Mouse (Mus musculus) hindbrain, embryonic 14.5 days (tissue): ENCODE results near the gene Chid1. TPM values are rescaled to one million over a fixed set of nuclear protein-coding genes. Genes with fewer than 3 reads are reported as not detected.

ENCODE experiments used
- ATAC-seq: fragments of 200-750 bp; cut with Nextera tagmentation; 2 replicates; pipeline ENCODE4 v1.8.0; 2017; ENCODE audit warnings: moderate number of reproducible peaks, mild to moderate bottlenecking, moderate TSS enrichment, moderate library complexity; ENCODE audit not compliant: low FRiP score
- DNase-seq: peaks from one replicate; pipeline ENCODE4 v3.0.0-alpha.2; 2015; ENCODE audit warnings: low spot score
- H3K27ac ChIP-seq: fragments of 300-500 bp; sonication (generic); 2 replicates; pipeline ENCODE4 v1.5.1; 2014; ENCODE audit warnings: mild to moderate bottlenecking, moderate library complexity
- H3K27me3 ChIP-seq: fragments of 300-500 bp; sonication (generic); 2 replicates; pipeline ENCODE4 v1.6.1; 2014; ENCODE audit warnings: mild to moderate bottlenecking, low read length, mixed read lengths; ENCODE audit not compliant: control insufficient read depth, insufficient read depth
- H3K36me3 ChIP-seq: fragments of 300-500 bp; sonication (generic); replicated peaks from 2 replicates; pipeline ENCODE4 v1.6.1; 2014; ENCODE audit not compliant: control insufficient read depth, insufficient read depth
- H3K4me1 ChIP-seq: fragments of 300-500 bp; sonication (generic); replicated peaks from 2 replicates; pipeline ENCODE4 v1.6.1; 2014; ENCODE audit warnings: antibody characterized with exemption, low read length, mixed read lengths; ENCODE audit not compliant: control insufficient read depth, insufficient read depth
- H3K4me2 ChIP-seq: fragments of 300-500 bp; sonication (generic); replicated peaks from 2 replicates; pipeline ENCODE4 v1.6.1; 2014; ENCODE audit warnings: mild to moderate bottlenecking, moderate library complexity
- H3K4me3 ChIP-seq: fragments of 300-500 bp; sonication (generic); replicated peaks from 2 replicates; pipeline ENCODE4 v1.5.1; 2014; ENCODE audit warnings: mild to moderate bottlenecking, low read length
- H3K9ac ChIP-seq: fragments of 300-500 bp; sonication (generic); 2 replicates; pipeline ENCODE4 v1.6.1; 2014
- H3K9me3 ChIP-seq: fragments of 300-500 bp; sonication (generic); 2 replicates; pipeline ENCODE4 v1.6.1; 2016; ENCODE audit warnings: low read length; ENCODE audit not compliant: control insufficient read depth
- WGBS: fragments of 180-500 bp; shearing (Covaris S2); extraction: QIAGEN DNeasy Blood & Tissue Kit; methylation state at CpG from one replicate; pipeline ENCODE4 v1.1.7; 2014; 5-methylcytosine and 5-hydroxymethylcytosine counted together
- polyA plus RNA-seq: library from polyadenylated mRNA; unstranded; fragments of >200 nt; fragmentation: Nextera tagmentation; extraction: Ambion mirVana; gene quantifications from 2 replicates; pipeline ENCODE4 v1.2.1, GENCODE M21; 2014

Gene Chid1
- polyA plus RNA-seq, 1 experiment from 2014 or later = 47.8 TPM

DNA sequence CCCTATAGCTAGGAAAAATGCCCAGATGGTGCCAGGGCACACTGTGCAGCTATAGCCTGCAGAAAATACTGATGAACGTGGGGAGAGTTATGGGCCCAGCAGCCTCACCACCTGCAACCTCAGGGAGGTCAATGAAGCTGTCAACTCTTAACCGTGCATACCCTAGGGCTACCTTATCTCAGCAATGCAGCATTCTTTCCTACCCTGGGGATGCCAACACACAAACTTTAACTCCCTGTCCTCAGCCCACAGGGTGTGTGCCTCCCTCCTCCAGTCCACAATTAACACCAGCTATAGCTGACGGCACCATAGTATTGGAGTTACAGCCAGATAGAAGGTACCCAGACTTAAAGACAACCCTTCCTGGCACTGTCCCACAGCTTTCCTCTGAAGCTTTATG lies 20.7 kb downstream of the Chid1 start:
- H3K9ac ChIP-seq = no peak overlapping the region
- H3K4me2 ChIP-seq = no peak overlapping the region
- DNase-seq (no peak), ATAC-seq (no peak)
- no peak overlapping the region for H3K4me3 ChIP-seq
- H3K27me3 ChIP-seq = no peaks in the 10 kb centered on the region
- H3K36me3 ChIP-seq = peaks cover 61% of the 10 kb centered on the region
- 72% methylated on average over 3 of the region's 3 CpGs for WGBS
- no peaks in the 10 kb centered on the region for H3K4me1 ChIP-seq
- no peak overlapping the region for H3K27ac ChIP-seq
- no peaks in the 10 kb centered on the region for H3K9me3 ChIP-seq

DNA sequence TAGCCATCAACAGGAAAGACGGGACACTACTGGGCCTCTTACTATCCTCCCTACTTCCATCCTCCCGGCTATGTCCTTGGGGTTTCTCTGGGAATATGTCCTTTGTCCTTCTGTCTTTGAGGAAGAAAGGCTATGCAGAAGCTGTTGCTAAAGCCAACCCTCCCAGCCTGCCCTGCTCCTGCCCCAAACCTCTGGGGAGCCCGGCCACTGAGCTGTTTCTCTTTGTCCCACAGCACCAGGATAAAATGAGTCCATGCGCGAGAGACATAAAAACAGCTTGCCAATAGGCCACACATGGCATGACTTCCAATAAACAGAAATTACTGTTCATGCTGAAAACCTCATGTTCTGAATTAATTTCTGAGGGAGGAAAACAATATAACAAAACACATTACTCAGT lies 21.4 kb downstream of the Chid1 start:
- Histone ChIP-seq H3K9ac (no peak overlapping the region), H3K27me3 (no peaks in the 10 kb centered on the region), H3K4me3 (no peak overlapping the region), H3K9me3 (no peaks in the 10 kb centered on the region), H3K27ac (no peak overlapping the region), H3K4me1 (no peaks in the 10 kb centered on the region), H3K36me3 (peaks cover 68% of the 10 kb centered on the region), H3K4me2 (no peak overlapping the region)
- WGBS = 73% methylated on average over 5 of the region's 5 CpGs
- no peak for DNase-seq
- ATAC-seq = no peak

DNA sequence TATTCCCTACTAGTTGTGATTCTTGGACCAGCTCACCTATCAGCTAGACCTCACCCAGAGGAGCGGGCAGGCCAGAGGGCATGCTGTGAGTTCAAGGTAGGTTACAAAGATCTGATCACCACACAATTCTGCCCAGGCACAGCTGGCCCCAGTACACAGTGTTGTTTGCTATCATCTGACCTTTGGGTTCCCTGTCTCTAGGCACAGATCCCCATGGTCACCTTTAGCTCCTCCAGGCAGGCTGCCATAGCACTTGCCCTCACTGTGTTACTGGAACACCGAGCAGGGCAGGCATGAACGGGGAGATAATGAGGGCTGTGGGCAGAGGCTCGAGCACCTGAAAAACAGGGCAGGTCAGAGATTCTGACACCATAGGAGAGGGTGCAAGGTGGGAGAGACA lies 22.0 kb downstream of the Chid1 start:
- Histone ChIP-seq H3K36me3 (peaks cover 71% of the 10 kb centered on the region), H3K9ac (no peak overlapping the region), H3K4me3 (no peak overlapping the region), H3K27me3 (no peaks in the 10 kb centered on the region), H3K4me2 (no peak overlapping the region), H3K27ac (no peak overlapping the region), H3K9me3 (no peaks in the 10 kb centered on the region), H3K4me1 (no peaks in the 10 kb centered on the region)
- WGBS = 96% methylated on average over 4 of the region's 4 CpGs
- no peak for ATAC-seq
- no peak for DNase-seq

DNA sequence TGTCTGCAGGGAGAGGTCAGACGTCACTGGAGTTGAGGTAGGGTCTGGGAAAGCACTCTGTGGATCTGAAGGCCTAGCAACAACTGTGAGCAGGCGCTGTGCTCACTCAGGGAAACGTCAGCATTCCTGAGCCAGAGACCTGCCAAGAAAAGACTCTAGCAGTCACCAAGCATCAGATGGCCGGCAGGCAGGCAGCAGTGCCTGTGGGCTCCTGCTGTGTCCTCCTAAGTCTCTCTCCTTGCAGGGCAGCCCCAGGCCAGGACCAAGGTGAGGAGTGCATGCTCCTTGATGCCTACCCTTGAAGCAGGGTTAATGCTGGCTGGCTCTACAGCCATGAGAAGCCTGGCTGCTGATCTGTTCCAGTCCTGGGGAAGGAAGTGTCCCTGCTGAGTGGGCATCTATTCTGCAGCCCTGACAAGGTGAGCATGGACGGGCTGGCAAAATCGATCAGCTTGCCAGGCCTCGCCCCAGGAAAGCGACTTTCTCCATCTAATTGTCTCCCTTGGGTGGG lies 28.9 kb downstream of the Chid1 start:
- peaks cover 47% of the 10 kb centered on the region for H3K36me3 ChIP-seq
- H3K27ac ChIP-seq = no peak overlapping the region
- WGBS = 73% methylated on average over 8 of the region's 8 CpGs
- no peak overlapping the region for H3K9ac ChIP-seq
- H3K4me3 ChIP-seq = no peak overlapping the region
- no peaks in the 10 kb centered on the region for H3K9me3 ChIP-seq
- ATAC-seq = no peak
- DNase-seq = peak; percentile 24
- H3K4me1 ChIP-seq = no peaks in the 10 kb centered on the region
- no peak overlapping the region for H3K4me2 ChIP-seq
- H3K27me3 ChIP-seq = no peaks in the 10 kb centered on the region

DNA sequence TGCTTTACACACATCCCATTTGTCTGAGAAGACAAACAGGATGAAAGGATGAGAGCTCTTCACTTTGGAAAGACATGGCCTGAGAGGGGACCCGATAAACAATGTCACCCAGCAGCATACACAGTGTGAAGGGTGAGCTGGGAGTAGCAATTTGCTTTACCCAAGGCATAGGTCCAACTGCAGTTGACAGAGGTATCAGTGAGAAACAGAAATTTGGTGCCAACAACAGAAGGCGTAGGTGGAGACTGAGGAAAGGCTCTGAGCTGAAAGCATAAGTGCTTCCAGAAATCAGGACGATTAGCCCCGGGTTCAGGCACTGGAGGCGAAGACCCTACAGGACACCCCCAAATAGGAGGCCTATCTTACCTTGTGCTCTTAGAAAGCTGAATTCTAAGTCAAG lies 29.5 kb downstream of the Chid1 start:
- Histone ChIP-seq H3K9ac (no peak overlapping the region), H3K36me3 (peaks cover 42% of the 10 kb centered on the region), H3K27ac (no peak overlapping the region), H3K4me3 (no peak overlapping the region), H3K4me1 (no peaks in the 10 kb centered on the region), H3K27me3 (no peaks in the 10 kb centered on the region), H3K9me3 (no peaks in the 10 kb centered on the region), H3K4me2 (no peak overlapping the region)
- WGBS = 94% methylated on average over 5 of the region's 5 CpGs
- DNase-seq (no peak), ATAC-seq (no peak)

DNA sequence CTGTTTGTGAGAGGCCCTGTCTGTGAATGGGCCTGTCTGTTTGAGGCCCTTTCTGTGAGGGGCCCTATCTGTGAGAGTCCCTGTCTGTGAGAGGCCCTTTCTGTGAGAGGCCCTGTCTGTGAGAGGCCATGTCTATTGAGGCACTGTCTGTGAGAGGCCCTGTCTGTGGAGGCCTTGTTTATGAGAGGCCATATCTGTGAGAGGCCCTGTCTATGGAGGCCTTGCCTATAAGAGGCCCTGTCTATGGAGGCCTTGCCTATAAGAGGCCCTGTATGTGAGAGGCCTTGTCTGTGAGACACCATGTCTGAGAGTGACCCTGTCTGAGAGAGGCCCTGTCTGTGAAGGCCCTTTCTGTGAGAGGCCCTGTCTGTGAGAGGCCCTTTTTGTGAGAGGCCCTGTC lies 31.5 kb downstream of the Chid1 start:
- no peak overlapping the region for H3K9ac ChIP-seq
- no peak overlapping the region for H3K4me2 ChIP-seq
- DNase-seq (no peak), ATAC-seq (no peak)
- no peak overlapping the region for H3K4me3 ChIP-seq
- H3K36me3 ChIP-seq = peaks cover 24% of the 10 kb centered on the region
- no peaks in the 10 kb centered on the region for H3K4me1 ChIP-seq
- no peaks in the 10 kb centered on the region for H3K9me3 ChIP-seq
- no peak overlapping the region for H3K27ac ChIP-seq
- H3K27me3 ChIP-seq = no peaks in the 10 kb centered on the region

DNA sequence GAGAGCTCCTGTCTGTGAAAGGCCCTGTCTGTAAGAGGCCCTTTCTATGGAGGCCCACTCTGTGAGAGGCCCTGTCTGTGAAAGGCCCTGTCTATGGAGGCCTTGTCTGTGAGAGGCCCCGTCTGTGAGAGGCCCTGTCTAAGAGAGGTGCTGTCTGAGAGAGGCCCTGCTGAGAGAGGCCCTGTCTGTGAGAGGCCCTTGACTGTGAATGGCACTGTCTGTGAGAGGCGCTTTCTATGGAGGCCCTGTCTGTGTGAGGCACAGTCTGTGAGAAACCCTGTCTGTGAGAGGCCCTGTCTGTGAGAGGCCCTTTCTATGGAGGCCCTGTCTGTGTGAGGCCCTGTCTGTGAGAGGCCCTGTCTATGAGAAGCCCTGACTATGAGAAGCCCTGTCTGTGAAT lies 33.4 kb downstream of the Chid1 start:
- 78% methylated on average over 2 of the region's 2 CpGs for WGBS
- ATAC-seq (no peak), DNase-seq (no peak)
- Histone ChIP-seq H3K27me3 (no peaks in the 10 kb centered on the region), H3K9me3 (no peaks in the 10 kb centered on the region), H3K36me3 (peaks cover 11% of the 10 kb centered on the region), H3K4me1 (no peaks in the 10 kb centered on the region), H3K27ac (no peak overlapping the region), H3K9ac (no peak overlapping the region), H3K4me3 (no peak overlapping the region), H3K4me2 (no peak overlapping the region)

DNA sequence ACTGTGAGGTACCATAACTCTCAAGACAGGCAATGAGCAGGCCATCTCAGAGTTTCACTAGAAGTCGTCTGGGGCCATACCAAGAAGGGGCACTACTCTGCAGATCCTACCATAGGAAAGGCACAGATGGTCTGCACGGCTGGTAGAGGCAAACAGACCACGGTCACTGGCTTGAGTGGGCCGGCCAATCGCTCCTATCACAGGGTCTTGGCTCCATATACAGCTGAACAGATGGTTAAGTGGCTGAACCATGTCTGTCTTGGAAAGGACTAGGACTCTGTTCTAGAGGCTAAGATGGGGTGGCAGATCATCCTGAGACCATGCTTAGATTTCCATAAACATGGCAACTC lies 37.1 kb downstream of the Chid1 start:
- H3K36me3 ChIP-seq = peaks cover 24% of the 10 kb centered on the region
- no peaks in the 10 kb centered on the region for H3K9me3 ChIP-seq
- no peak overlapping the region for H3K27ac ChIP-seq
- H3K9ac ChIP-seq = no peak overlapping the region
- no peaks in the 10 kb centered on the region for H3K27me3 ChIP-seq
- WGBS = 87% methylated on average over 5 of the region's 5 CpGs
- no peaks in the 10 kb centered on the region for H3K4me1 ChIP-seq
- DNase-seq (no peak), ATAC-seq (no peak)
- H3K4me2 ChIP-seq = no peak overlapping the region
- no peak overlapping the region for H3K4me3 ChIP-seq

DNA sequence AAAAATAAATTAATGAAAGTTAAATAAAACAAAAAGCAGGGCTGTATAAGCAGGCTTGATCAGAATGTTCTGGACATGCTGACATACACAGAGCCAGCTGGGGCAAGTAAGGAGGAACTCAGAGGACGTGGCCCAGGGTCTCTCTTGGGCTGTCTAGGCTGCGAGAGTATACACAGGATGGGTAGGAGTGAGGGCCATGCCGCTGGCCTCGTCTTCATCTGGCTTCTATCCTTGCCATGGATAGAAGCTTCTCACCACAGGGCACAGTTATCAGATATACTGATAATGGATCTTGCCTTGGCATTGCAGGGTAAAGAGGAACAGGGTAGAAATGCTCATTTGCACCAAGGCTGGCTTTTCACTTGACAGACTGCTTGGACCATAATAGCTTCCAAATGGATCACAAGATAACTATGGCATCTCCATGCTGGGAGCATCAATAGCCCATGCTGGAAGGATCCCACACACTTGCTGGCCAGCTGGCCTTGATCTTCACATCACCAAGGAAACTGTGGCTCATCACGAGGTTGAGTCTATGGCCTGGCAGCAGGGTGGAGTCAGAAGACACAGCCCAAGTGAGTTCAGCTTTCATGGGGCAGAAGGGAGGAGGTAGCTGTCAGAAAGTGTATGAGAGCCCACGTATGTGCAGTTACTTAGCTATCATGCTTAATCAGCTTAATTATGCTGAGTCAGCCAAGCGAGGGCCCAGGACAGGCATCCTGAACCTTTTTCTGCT lies 37.7 kb downstream of the Chid1 start:
- H3K27ac ChIP-seq = no peak overlapping the region
- no peak overlapping the region for H3K9ac ChIP-seq
- no peaks in the 10 kb centered on the region for H3K9me3 ChIP-seq
- no peaks in the 10 kb centered on the region for H3K4me1 ChIP-seq
- H3K36me3 ChIP-seq = peaks cover 24% of the 10 kb centered on the region
- 87% methylated on average over 7 of the region's 7 CpGs for WGBS
- H3K4me2 ChIP-seq = no peak overlapping the region
- DNase-seq = no peak
- no peaks in the 10 kb centered on the region for H3K27me3 ChIP-seq
- ATAC-seq = no peak
- H3K4me3 ChIP-seq = no peak overlapping the region

DNA sequence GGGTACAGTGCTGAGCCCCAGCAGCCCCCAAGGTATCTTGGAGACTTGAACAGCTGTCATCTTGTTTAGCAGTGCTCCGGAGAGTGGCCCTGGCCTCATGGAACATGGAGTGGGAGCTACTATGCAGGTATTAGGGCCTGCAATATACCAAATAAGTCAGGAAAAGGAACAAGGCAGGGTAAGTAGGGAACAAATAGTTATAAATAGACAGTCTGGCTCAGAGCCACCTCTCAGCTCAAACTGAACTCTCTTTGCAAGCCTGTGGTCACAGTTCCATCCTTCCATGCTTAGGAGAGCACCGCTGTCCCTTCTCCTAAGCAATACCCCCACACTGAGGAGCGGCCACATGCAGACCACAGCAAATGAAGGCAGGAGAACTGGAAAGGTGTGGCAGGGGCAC lies 42.1 kb downstream of the Chid1 start:
- Histone ChIP-seq H3K4me1 (no peaks in the 10 kb centered on the region), H3K36me3 (peaks cover 57% of the 10 kb centered on the region), H3K27ac (no peak overlapping the region), H3K9ac (no peak overlapping the region), H3K4me3 (no peak overlapping the region), H3K27me3 (no peaks in the 10 kb centered on the region), H3K9me3 (no peaks in the 10 kb centered on the region), H3K4me2 (no peak overlapping the region)
- ATAC-seq (no peak), DNase-seq (no peak)
- 94% methylated on average over 3 of the region's 3 CpGs for WGBS
